Mouse (Mus musculus) hindbrain, embryonic 11.5 days (tissue): Measurements from ENCODE around the gene Tomt. TPM values are rescaled to one million over a fixed set of nuclear protein-coding genes. Genes with fewer than 3 reads are reported as not detected.

Experiments used
- ATAC-seq: fragments of 200-750 bp; cut with Nextera tagmentation; 2 replicates; pipeline ENCODE4 v1.8.0; 2017; ENCODE audit warnings: mild to moderate bottlenecking, moderate TSS enrichment, moderate library complexity; ENCODE audit not compliant: low FRiP score
- DNase-seq: peaks from one replicate; pipeline ENCODE4 v3.0.0-alpha.2; 2015; ENCODE audit warnings: low spot score
- H3K27ac ChIP-seq: fragments of 300-500 bp; sonication (generic); 2 replicates; pipeline ENCODE4 v1.5.1; 2014; ENCODE audit warnings: mild to moderate bottlenecking, low read depth, low read length
- H3K27me3 ChIP-seq: fragments of 300-500 bp; sonication (generic); 2 replicates; pipeline ENCODE4 v1.6.1; 2014; ENCODE audit warnings: mild to moderate bottlenecking, low read length, moderate library complexity, mixed read lengths; ENCODE audit not compliant: control insufficient read depth, insufficient read depth
- H3K36me3 ChIP-seq: fragments of 300-500 bp; sonication (generic); 2 replicates; pipeline ENCODE4 v1.6.1; 2014; ENCODE audit warnings: mild to moderate bottlenecking, low read length, moderate library complexity, mixed read lengths; ENCODE audit not compliant: control insufficient read depth, insufficient read depth
- H3K4me1 ChIP-seq: fragments of 300-500 bp; sonication (generic); replicated peaks from 2 replicates; pipeline ENCODE4 v1.6.1; 2014; ENCODE audit warnings: low read length, mixed read lengths; ENCODE audit not compliant: control insufficient read depth, insufficient read depth
- H3K4me2 ChIP-seq: fragments of 300-500 bp; sonication (generic); replicated peaks from 2 replicates; pipeline ENCODE4 v1.6.1; 2014; ENCODE audit warnings: mild to moderate bottlenecking, low read depth, low read length
- H3K4me3 ChIP-seq: fragments of 300-500 bp; sonication (generic); 2 replicates; pipeline ENCODE4 v1.5.1; 2014; ENCODE audit warnings: low read depth, low read length
- H3K9ac ChIP-seq: fragments of 300-500 bp; sonication (generic); 2 replicates; pipeline ENCODE4 v1.6.1; 2014; ENCODE audit warnings: low read depth, low read length
- H3K9me3 ChIP-seq: fragments of 300-500 bp; sonication (generic); 2 replicates; pipeline ENCODE4 v1.6.1; 2016; ENCODE audit warnings: low read length; ENCODE audit not compliant: control insufficient read depth
- WGBS: fragments of 180-500 bp; shearing (Covaris S2); extraction: QIAGEN DNeasy Blood & Tissue Kit; methylation state at CpG from one replicate; pipeline ENCODE4 v1.1.7; 2014; 5-methylcytosine and 5-hydroxymethylcytosine counted together
- polyA plus RNA-seq: library from polyadenylated mRNA; unstranded; fragments of >200 nt; fragmentation: Nextera tagmentation; extraction: Ambion mirVana; gene quantifications from 2 replicates; pipeline ENCODE4 v1.2.1, GENCODE M21; 2014

Tomt gene
- polyA plus RNA-seq, 1 experiment from 2014 or later: 0.48 TPM

GRCm38 (mm10) chr7:101860978-101861377 is 45.2 kb downstream of the Tomt start:
- no peaks in the 10 kb centered on the region for H3K4me1 ChIP-seq
- ATAC-seq (no peak), DNase-seq (no peak)

GRCm38 (mm10) chr7:101858362-101858761 is 47.8 kb downstream of the Tomt start:
- H3K4me3 ChIP-seq: no peak overlapping the region
- H3K9me3 ChIP-seq: no peaks in the 10 kb centered on the region
- ATAC-seq (no peak), DNase-seq (no peak)
- no peak overlapping the region for H3K27ac ChIP-seq
- H3K36me3 ChIP-seq: no peaks in the 10 kb centered on the region
- H3K4me1 ChIP-seq: no peaks in the 10 kb centered on the region
- H3K9ac ChIP-seq: no peak overlapping the region
- no peak overlapping the region for H3K4me2 ChIP-seq
- WGBS: 86% methylated on average over 9 of the region's 9 CpGs
- no peaks in the 10 kb centered on the region for H3K27me3 ChIP-seq

More at GRCm38 (mm10) chr7:101860978-101861377, 45.2 kb downstream of the Tomt start:
- H3K4me3 ChIP-seq: no peak overlapping the region
- H3K36me3 ChIP-seq: no peaks in the 10 kb centered on the region
- H3K27ac ChIP-seq: no peak overlapping the region
- no peak overlapping the region for H3K9ac ChIP-seq
- H3K27me3 ChIP-seq: no peaks in the 10 kb centered on the region
- no peak overlapping the region for H3K4me2 ChIP-seq
- no peaks in the 10 kb centered on the region for H3K9me3 ChIP-seq

GRCm38 (mm10) chr7:101857094-101857493 is 49.1 kb downstream of the Tomt start, which contains the start of gene Folr2:
Gene Folr2, minus strand, starts transcription at chr7:101857194.
- H3K27ac ChIP-seq: no peak within 1 kb of the TSS
- H3K4me3 ChIP-seq: no peak within 1 kb of the TSS
- H3K9me3 ChIP-seq: no peaks in the 10 kb centered on the region
- 92% methylated on average over 4 of the region's 4 CpGs for WGBS
- ATAC-seq (no peak), DNase-seq (no peak)
- no peak within 1 kb of the TSS for H3K4me2 ChIP-seq
- H3K4me1 ChIP-seq: no peaks in the 10 kb centered on the region
- H3K9ac ChIP-seq: no peak within 1 kb of the TSS
- no peaks in the 10 kb centered on the region for H3K27me3 ChIP-seq
- no peaks in the 10 kb centered on the region for H3K36me3 ChIP-seq

GRCm38 (mm10) chr7:101853816-101854215 is 52.3 kb downstream of the Tomt start:
- H3K9me3 ChIP-seq: no peaks in the 10 kb centered on the region
- H3K27me3 ChIP-seq: no peaks in the 10 kb centered on the region
- H3K9ac ChIP-seq: no peak overlapping the region
- WGBS: 87% methylated on average over 2 of the region's 2 CpGs
- no peaks in the 10 kb centered on the region for H3K36me3 ChIP-seq
- no peak overlapping the region for H3K4me2 ChIP-seq
- no peak overlapping the region for H3K4me3 ChIP-seq
- H3K27ac ChIP-seq: no peak overlapping the region
- DNase-seq (no peak), ATAC-seq (no peak)
- H3K4me1 ChIP-seq: no peaks in the 10 kb centered on the region

- H3K4me1 ChIP-seq: no peaks in the 10 kb centered on the region
- no peak overlapping the region for H3K9ac ChIP-seq
- WGBS: 85% methylated on average over 6 of the region's 6 CpGs
- H3K9me3 ChIP-seq: no peaks in the 10 kb centered on the region
- H3K4me3 ChIP-seq: no peak overlapping the region
- H3K4me2 ChIP-seq: no peak overlapping the region
- H3K27me3 ChIP-seq: no peaks in the 10 kb centered on the region
- no peak overlapping the region for H3K27ac ChIP-seq
- H3K36me3 ChIP-seq: no peaks in the 10 kb centered on the region
- no peak for ATAC-seq
- no peak for DNase-seq
These were observed 53.3 kb downstream of the Tomt start for GRCm38 (mm10) chr7:101852846-101853245.

GRCm38 (mm10) chr7:101851689-101852088 is 54.5 kb downstream of the Tomt start:
- Histone ChIP-seq H3K4me3 (no peak overlapping the region), H3K4me1 (no peaks in the 10 kb centered on the region), H3K27me3 (no peaks in the 10 kb centered on the region), H3K4me2 (no peak overlapping the region), H3K9me3 (no peaks in the 10 kb centered on the region), H3K9ac (no peak overlapping the region), H3K36me3 (no peaks in the 10 kb centered on the region), H3K27ac (no peak overlapping the region)
- no peak for ATAC-seq
- no peak for DNase-seq
- 91% methylated on average over 6 of the region's 6 CpGs for WGBS

Other genes with a start within 250 kb of the Tomt start
- 29.4 and 34.1 TPM in 2 replicates for gene Clpb, start 242.7 kb downstream of the Tomt start, polyA plus RNA-seq
- gene Phox2a, start 88.0 kb downstream of the Tomt start, polyA plus RNA-seq: 5.2 and 6.3 TPM in 2 replicates
- gene Inppl1, start 68.1 kb downstream of the Tomt start, polyA plus RNA-seq: 22.5 and 25.2 TPM in 2 replicates
- gene Folr2, start 49.2 kb downstream of the Tomt start, polyA plus RNA-seq: 0.73 and 2.1 TPM in 2 replicates
- gene Anapc15, start 42.6 kb downstream of the Tomt start, polyA plus RNA-seq: 90.2 and 91.3 TPM in 2 replicates
- gene Folr1, start 35.6 kb downstream of the Tomt start, polyA plus RNA-seq: 11.5 and 12.1 TPM in 2 replicates
- gene Lamtor1, start 455 bp downstream of the Tomt start, polyA plus RNA-seq: 127 TPM in 2 replicates
- 11.4 and 12.2 TPM in 2 replicates for gene Lrrc51, start 27.5 kb upstream of the Tomt start, polyA plus RNA-seq
- 86.9 and 88.9 TPM in 2 replicates for gene Numa1, start 27.8 kb upstream of the Tomt start, polyA plus RNA-seq
- gene Il18bp, start 112.3 kb upstream of the Tomt start, polyA plus RNA-seq: 3.1 and 4.4 TPM in 2 replicates
- 27.1 and 29.8 TPM in 2 replicates for gene Rnf121, start 159.1 kb upstream of the Tomt start, polyA plus RNA-seq
- gene Xndc1, start 159.2 kb upstream of the Tomt start, polyA plus RNA-seq: 19.5 and 23.3 TPM in 2 replicates
- gene Xntrpc, start 159.4 kb upstream of the Tomt start, polyA plus RNA-seq: 1.0 and 2.0 TPM in 2 replicates
- gene Trpc2, start 176.8 kb upstream of the Tomt start, polyA plus RNA-seq: 0.28 and 0.42 TPM in 2 replicates
- 0.88 and 0.96 TPM in 2 replicates for gene Art1, start 195.4 kb upstream of the Tomt start, polyA plus RNA-seq
- gene Art5, start 203.1 kb upstream of the Tomt start, polyA plus RNA-seq: 2.2 and 2.3 TPM in 2 replicates
- not detected in 2 replicates for gene Chrna10, start 210.5 kb upstream of the Tomt start, polyA plus RNA-seq